Mouse (Mus musculus) ES-E14 (cell line): ENCODE results near the gene Ttf2.

Experiments
- CHD2 ChIP-seq: IDR thresholded peaks from 2 replicates; pipeline ENCODE4 v1.6.1; 2014; ENCODE audit warnings: mild to moderate bottlenecking, low read depth, low read length, inconsistent platforms
- HCFC1 ChIP-seq: IDR thresholded peaks from 2 replicates; pipeline ENCODE4 v1.6.1; 2012; ENCODE audit warnings: low read length, inconsistent platforms, borderline replicate concordance; ENCODE audit not compliant: insufficient read depth
- MAFK ChIP-seq: IDR thresholded peaks from 2 replicates; pipeline ENCODE4 v1.6.1; 2014; ENCODE audit warnings: mild to moderate bottlenecking, low read depth, low read length, inconsistent platforms; ENCODE audit not compliant: insufficient read depth
- ZC3H11A ChIP-seq: IDR thresholded peaks from 2 replicates; pipeline ENCODE4 v1.6.1; 2012; ENCODE audit warnings: low read depth, mild to moderate bottlenecking, inconsistent platforms, low read length, borderline replicate concordance
- ZNF384 ChIP-seq: IDR thresholded peaks from 2 replicates; pipeline ENCODE4 v1.6.1; 2012; ENCODE audit warnings: low read depth, low read length, inconsistent platforms

DNA sequence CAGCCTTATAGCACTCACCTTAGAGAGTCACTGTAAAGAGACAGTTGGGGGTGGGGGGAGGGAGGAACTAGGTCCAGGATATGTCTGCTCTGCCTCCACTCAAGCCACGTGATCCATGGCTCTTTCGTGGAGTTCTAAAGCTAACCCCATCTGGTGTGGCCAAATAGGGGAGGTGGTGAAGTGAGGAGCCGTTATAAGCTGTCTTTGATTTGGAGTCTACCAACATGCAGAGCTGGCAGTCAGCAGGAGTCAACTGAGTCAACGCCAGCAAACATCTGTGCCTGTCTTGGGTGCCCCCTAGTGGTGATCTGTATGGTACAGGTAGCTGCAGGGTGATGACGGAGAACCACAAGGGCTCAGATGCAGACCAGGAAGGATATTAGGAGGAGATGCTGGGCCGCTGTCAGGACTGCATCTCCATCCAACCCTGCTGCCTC lies 29.5 kb upstream of the Ttf2 start:
- TF ChIP-seq ZNF384 (no peak), CHD2 (no peak), MAFK (no peak), ZC3H11A (no peak), HCFC1 (no peak)
